Mouse (Mus musculus) monocyte, adult 5-6 weeks (primary cell): Measurements from ENCODE around the gene Aqp3. TPM values are rescaled to one million over a fixed set of nuclear protein-coding genes. Genes with fewer than 3 reads are reported as not detected.
"Not testable (repeated sequence)": the region's sequence is repeated elsewhere in the genome, so short reads cannot be mapped to it uniquely, and the experiment has no call there.

ENCODE experiments used
- ATAC-seq: fragments of 153-309, 156-312 bp; replicated peaks from 2 replicates; pipeline ENCODE4 v1.8.0; 2017; ENCODE audit warnings: mild to moderate bottlenecking; ENCODE audit not compliant: low TSS enrichment, insufficient number of reproducible peaks, severe bottlenecking, poor library complexity, low FRiP score
- total RNA-seq: library from RNA; stranded (forward); fragments of 200-1000, 200-491, 200-594 nt; gene quantifications from 3 replicates; pipeline ENCODE4 v1.2.3, GENCODE M21; 2017

The Aqp3 gene
- total RNA-seq, 1 experiment from 2014 or later = 0.38 TPM

GRCm38 (mm10) chr4:41108717-41109425 is 10.9 kb upstream of the Aqp3 start:
- no peak for ATAC-seq

GRCm38 (mm10) chr4:41107440-41107839 is 9.5 kb upstream of the Aqp3 start:
- no peak for ATAC-seq

DNA sequence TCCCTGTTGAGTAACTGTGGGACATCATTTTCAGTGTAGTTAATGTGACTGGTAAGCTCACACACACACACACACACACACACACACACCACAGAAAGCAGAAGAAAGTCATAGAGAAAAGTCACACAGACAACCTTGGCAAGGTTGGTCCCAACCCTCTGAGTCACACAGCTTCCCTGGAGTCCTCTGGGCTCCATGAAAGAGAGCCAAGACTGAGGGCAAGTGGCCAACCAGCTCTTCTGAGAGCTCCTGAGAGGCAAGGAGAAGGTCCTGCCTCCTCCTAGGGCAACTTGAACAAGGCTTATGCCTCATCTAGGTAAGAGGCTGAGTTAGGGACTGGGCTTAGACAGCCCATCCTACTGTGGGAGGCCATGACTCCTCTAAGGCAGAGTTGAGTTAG is 4.9 kb upstream of the Aqp3 start:
- no peak for ATAC-seq

- ATAC-seq = no peak
Observed at GRCm38 (mm10) chr4:41100986-41101385, 3.0 kb upstream of the Aqp3 start.

GRCm38 (mm10) chr4:41098577-41098951 is 581 bp upstream of the Aqp3 start:
- no peak for ATAC-seq

DNA sequence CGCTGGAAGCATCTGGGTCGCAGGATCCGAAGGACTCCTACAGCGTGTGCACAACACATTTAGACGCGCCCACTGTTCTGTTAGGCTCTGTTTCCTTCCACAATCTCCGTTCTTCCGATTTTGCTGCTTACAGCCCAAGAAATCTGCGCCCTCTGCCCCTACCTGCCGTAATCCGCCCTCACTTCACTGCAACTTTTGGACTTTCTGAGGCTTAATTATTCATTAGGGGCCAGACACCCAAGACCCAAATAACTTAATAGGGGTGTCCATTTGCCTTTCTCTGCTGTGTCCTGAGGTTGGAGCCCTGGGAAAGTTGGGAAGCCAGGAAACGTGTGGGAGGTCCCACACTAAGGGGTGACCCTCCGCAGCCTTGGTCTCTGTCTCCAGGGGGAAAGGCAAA is 602 bp downstream of the Aqp3 start:
- ATAC-seq = no peak

DNA sequence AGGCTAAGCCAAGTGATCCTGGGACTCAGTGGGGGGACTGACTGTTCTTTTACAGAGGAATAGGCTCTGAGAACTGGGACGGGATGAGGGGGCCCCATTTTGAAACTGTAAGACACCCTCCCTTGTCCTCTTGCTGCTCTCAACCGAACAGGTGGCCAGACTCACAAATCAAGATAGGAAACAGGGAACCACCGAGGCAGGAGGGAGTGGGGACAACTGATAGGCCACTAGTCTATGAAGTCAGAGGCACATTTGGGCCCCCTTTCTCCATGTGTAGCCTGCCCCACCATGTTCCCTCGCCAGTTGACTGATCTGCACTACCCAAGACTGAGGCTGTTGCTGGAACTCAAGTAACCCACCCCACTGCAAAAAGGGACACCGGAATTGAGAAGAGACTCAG is 1.2 kb downstream of the Aqp3 start:
- ATAC-seq = no peak

- no peak for ATAC-seq
Observed at GRCm38 (mm10) chr4:41096169-41096568, 1.8 kb downstream of the Aqp3 start.

DNA sequence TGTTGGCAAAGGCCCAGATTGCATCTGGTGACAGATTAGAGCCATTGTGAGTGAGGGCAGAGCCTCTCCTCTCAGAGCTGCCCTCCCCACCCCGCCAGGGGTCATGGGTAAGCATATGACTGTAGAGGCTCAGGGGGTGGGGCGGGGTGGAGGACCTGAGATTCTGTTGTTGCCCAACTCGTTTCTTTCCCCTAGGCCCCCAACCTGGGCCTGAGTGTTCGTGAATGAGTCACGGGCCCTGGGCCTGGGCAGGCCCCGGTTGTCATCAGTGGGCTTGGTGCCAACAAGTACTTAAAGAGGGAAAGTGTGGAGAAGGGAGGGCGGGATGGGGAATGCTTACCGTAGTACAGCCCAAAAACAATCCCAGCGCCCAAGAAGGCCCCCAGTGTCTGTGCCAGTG is 3.6 kb downstream of the Aqp3 start:
- ATAC-seq = no peak

DNA sequence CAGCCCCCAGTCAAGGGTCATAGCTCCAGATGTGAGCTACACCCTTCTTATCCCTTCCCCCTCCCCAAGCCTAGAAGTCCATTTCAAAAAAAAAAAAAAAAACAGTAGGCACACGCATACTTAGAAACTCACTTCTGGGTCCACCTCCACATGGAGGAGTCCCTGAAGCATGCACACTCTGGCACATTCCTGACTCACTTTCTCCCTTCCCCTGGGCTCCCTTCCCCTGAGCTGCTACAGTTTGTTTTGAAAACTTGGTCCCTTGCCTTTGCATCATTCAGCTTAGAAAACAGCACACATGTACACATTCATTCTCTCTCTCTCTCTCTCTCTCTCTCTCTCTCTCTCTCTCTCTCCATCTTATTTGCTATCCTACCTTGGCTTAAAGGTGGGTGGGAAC is 5.0 kb downstream of the Aqp3 start:
- no peak for ATAC-seq

DNA sequence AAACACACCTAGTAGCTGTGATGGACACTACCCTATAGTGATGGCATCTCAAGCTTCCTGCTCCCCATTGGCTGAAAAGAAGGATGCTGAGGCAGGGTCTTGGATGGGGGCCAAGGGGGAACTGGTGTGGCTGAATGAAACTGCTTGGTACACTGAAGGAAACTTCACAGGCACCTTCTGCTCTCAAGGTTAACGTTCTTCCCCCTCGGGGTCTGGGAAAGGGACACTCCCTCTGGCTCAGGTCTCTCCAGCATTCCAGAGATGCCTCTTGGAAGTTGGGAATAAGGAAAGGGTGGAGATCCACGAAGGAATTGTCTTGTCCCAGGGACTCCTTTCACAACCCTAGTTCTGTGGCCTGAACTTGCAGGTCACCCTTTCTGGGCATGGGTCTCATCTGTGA is 6.6 kb downstream of the Aqp3 start:
- ATAC-seq = no peak

- no peak for ATAC-seq
Observed at GRCm38 (mm10) chr4:41089705-41090104, 8.3 kb downstream of the Aqp3 start.

DNA sequence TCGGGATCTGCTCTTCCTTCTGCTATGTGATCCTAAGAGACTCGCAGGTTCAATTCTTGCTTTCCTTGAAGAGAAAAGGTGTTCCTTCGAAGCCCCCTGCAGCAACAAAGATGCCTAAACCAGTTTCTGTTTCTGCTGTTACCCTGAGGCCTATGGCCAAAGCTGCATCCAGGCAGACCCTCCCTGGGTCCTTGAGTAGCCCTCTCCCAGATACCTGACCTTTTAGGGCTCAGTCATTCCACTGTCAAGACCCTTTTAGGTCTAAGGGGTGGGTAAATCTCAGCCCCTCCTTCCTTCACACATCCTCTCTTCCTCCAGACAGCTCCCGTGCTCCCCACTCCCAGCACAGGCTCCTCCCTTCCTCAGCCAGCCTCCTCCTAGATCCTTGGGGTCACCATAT is 8.8 kb downstream of the Aqp3 start:
- ATAC-seq = no peak

DNA sequence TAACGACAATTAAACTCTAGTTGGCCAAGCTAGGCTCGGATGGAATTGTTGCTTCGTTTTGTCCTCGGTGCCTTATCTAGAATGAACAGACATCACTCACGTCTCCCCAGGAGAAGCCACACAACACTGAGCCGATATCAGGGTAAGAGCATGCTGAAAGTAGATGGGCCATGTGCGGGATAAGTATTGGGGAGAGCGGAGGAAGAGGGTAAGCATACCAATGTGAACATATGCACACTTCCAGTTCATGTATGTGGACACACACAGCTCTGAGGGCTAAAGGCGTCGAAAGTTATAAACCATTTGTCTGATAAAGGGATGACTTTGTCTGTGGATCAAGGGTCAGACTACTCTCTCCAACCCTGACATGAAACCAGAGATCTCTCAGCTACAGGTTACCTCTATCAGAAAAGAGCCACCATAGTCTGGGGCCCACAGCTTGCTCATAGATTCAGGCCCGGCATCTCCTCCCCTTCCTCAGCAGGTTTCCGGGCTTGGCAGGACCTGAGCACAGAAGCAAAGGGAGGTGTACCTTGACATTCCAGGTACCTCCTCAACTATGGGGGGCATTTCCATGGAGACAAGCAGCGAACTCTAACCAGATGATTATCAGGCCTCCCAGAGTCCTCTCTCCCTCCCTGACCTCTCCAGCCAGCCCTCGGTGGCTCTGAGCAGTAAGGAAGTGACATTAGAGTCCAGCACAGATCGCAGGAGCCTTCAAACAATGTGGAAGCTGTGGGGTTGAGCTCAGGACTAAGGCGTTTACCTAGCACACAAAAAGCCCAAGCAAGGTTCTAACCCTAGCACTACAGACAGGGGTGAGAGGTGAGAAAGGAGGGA is 10.3 kb downstream of the Aqp3 start:
- ATAC-seq = no peak

GRCm38 (mm10) chr4:41086947-41087346 is 11.0 kb downstream of the Aqp3 start:
- ATAC-seq = no peak

GRCm38 (mm10) chr4:41084819-41085218 is 13.2 kb downstream of the Aqp3 start:
- no peak for ATAC-seq

DNA sequence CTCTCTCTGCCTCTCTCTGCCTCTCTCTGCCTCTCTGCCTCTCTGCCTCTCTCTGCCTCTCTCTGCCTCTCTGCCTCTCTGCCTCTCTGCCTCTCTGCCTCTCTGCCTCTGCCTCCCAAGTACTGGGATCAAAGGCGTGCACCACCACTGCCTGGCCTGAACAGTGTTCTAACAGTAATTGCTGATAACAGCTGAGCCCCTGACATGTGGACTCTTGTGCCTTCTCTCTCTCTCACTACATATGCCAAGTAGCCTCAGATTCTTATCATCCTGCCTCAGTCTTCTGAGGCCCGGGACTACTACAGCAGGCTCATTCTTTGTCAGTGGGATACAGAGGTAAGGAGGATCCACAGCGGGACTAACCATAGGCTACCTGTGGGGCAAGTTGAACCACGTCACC is 15.2 kb downstream of the Aqp3 start:
- ATAC-seq = not testable (repeated sequence)

DNA sequence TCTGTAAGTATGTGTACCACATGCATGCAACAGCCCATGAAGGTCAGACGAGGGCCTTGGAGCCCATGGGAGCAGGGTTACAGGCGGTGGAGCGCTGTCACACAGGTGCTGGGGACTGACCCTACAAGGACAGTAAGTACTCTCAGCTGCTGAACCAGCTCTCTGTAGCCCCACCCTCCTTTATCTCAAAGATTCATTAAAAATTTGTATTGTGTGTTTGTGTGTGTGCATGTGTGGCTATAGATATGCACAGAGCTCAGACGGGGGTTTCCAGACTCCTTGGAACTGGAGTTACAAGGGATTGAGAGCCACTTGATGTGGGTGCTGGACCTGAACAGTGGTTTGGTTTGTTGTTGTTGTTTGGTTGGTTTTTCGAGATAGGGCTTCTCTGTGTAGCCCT is 16.2 kb downstream of the Aqp3 start:
- no peak for ATAC-seq

- no peak for ATAC-seq
Observed at GRCm38 (mm10) chr4:41078726-41079125, 19.3 kb downstream of the Aqp3 start.

- no peak for ATAC-seq
Observed at GRCm38 (mm10) chr4:41074461-41074860, 23.5 kb downstream of the Aqp3 start.
